Mouse (Mus musculus): Measurements from ENCODE around the gene Muc13.

GRCm38 (mm10) chr16:33840616-33841015 lies 46.8 kb downstream of the Muc13 start:
- no peak for TF ChIP-seq CTCF (IDR thresholded peaks at IDR 0.05; ENCODE audit: extremely low read depth, insufficient read depth, insufficient read length, insufficient replicate concordance)
- no peak for TF ChIP-seq POLR2A (IDR thresholded peaks at IDR 0.05; ENCODE audit: low read depth, low read length)

Data from spleen, adult 2 months (tissue).